Mouse (Mus musculus) heart, embryonic 15.5 days (tissue): Measurements from ENCODE around the gene Zmym3. TPM values are rescaled to one million over a fixed set of nuclear protein-coding genes. Genes with fewer than 3 reads are reported as not detected.

Experiments used
- ATAC-seq: fragments of 200-750 bp; cut with Nextera tagmentation; replicated peaks from 2 replicates; pipeline ENCODE4 v1.8.0; 2017; ENCODE audit warnings: low read depth, moderate TSS enrichment; ENCODE audit not compliant: insufficient number of reproducible peaks, insufficient read depth, low FRiP score
- H3K27ac ChIP-seq: fragments of 300-500 bp; sonication (generic); 2 replicates; pipeline ENCODE4 v1.5.1; 2015; ENCODE audit warnings: mild to moderate bottlenecking, inconsistent platforms
- H3K27me3 ChIP-seq: fragments of 300-500 bp; sonication (generic); 2 replicates; pipeline ENCODE4 v1.6.1; 2015; ENCODE audit warnings: inconsistent platforms
- H3K36me3 ChIP-seq: fragments of 300-500 bp; sonication (generic); 2 replicates; pipeline ENCODE4 v1.6.1; 2015; ENCODE audit warnings: mild to moderate bottlenecking, inconsistent platforms
- H3K4me1 ChIP-seq: fragments of 300-500 bp; sonication (generic); replicated peaks from 2 replicates; pipeline ENCODE4 v1.6.1; 2015; ENCODE audit warnings: inconsistent platforms
- H3K4me2 ChIP-seq: fragments of 300-500 bp; sonication (generic); 2 replicates; pipeline ENCODE4 v1.6.1; 2015; ENCODE audit warnings: inconsistent platforms, mild to moderate bottlenecking, moderate library complexity
- H3K4me3 ChIP-seq: fragments of 300-500 bp; sonication (generic); 2 replicates; pipeline ENCODE4 v1.5.1; 2015; ENCODE audit warnings: mild to moderate bottlenecking, inconsistent platforms
- H3K9ac ChIP-seq: fragments of 300-500 bp; sonication (generic); 2 replicates; pipeline ENCODE4 v1.6.1; 2015; ENCODE audit warnings: mild to moderate bottlenecking, inconsistent platforms
- H3K9me3 ChIP-seq: fragments of 300-500 bp; sonication (generic); replicated peaks from 2 replicates; pipeline ENCODE4 v1.6.1; 2016; ENCODE audit warnings: inconsistent platforms
- WGBS: fragments of 180-500 bp; shearing (Covaris S2); methylation state at CpG from one replicate; pipeline ENCODE4 v1.1.7; 2015; ENCODE audit warnings: mixed read lengths; 5-methylcytosine and 5-hydroxymethylcytosine counted together
- polyA plus RNA-seq: library from polyadenylated mRNA; unstranded; fragments of >200 nt; fragmentation: Nextera tagmentation; extraction: Ambion mirVana; gene quantifications from 2 replicates; pipeline ENCODE4 v1.2.1, GENCODE M21; 2015

Zmym3 gene
- polyA plus RNA-seq, 1 experiment from 2014 or later = 22.1 TPM

DNA sequence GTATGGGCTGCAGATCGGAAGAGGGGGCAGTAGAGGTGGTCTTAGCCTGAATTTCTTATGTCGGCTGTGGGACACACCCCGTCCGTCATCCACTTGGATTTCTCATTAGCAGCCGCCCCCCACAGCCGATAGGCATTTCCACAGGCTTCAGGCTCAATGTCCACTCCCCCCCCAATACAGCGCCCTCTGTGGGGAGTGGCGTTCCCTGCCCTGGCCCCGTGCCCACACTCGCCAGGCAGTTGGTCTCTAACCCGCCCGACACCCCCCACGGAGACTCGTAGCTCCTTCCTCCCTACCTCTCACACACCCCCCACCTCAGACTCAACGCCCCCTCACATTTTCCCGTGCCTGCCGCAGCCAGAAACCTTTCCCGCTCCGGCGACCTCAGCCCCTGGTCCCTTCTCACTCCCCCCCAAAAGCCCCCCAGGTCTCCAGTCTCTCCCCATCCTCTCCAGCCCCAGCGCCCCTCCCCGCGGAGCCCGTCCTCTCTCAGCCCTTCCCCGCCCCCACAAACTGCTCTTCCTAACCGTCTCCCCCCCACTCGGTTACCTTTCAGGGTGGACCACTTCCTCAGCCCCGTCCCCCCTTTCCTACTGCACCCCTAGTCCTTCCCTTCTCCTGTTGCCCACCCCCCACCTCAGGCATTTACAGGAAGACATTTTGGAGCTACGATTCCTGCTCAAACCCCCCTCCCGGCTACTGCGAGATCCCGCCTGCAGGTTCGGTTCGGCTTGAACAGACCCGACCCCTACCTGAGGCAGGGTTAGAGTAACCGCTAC lies 1.5 kb downstream of the Zmym3 start:
- peak overlapping the region; percentile 78 for H3K27ac ChIP-seq
- H3K4me2 ChIP-seq = peak overlapping the region; percentile 67
- peaks cover 11% of the 10 kb centered on the region for H3K4me1 ChIP-seq
- H3K9me3 ChIP-seq = no peaks in the 10 kb centered on the region
- 13% methylated on average over 31 of the region's 36 CpGs for WGBS
- peak overlapping the region; percentile 71 for H3K4me3 ChIP-seq
- peak overlapping the region; percentile 64 for H3K9ac ChIP-seq
- no peak for ATAC-seq
- no peaks in the 10 kb centered on the region; the same call in 1 of the 2 replicates for H3K36me3 ChIP-seq
- H3K27me3 ChIP-seq = no peaks in the 10 kb centered on the region

DNA sequence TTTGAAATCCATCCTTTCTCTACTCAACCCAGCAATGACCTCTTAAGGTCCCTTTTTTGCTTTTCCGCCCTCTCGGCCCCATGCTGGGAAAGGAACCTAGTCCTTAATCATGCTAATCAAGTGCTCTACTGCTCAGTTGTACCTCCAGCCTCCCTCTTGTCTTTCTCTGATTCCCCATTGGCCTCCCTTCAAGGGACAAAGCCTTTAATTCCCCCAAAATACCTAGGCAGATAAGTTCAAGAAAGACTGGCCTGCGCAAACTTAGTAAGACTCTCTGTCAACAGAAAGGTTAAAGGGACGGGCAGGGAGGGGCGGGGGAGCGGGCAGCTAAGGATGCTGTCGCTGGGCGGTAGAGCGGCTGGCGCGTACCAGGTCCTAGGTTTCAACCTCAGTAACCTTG lies 24.2 kb downstream of the Zmym3 start:
- Histone ChIP-seq H3K27ac (no peak overlapping the region), H3K9ac (no peak overlapping the region), H3K4me1 (no peaks in the 10 kb centered on the region), H3K36me3 (no peaks in the 10 kb centered on the region), H3K9me3 (no peaks in the 10 kb centered on the region), H3K27me3 (peaks cover 15% of the 10 kb centered on the region), H3K4me2 (no peak overlapping the region), H3K4me3 (no peak overlapping the region)
- no peak for ATAC-seq
- 16% methylated on average over 11 of the region's 11 CpGs for WGBS

GRCm38 (mm10) chrX:101394341-101394740 lies 26.3 kb downstream of the Zmym3 start:
- H3K36me3 ChIP-seq = no peaks in the 10 kb centered on the region
- H3K9ac ChIP-seq = no peak overlapping the region
- ATAC-seq = no peak
- no peaks in the 10 kb centered on the region for H3K4me1 ChIP-seq
- H3K9me3 ChIP-seq = no peaks in the 10 kb centered on the region
- no peak overlapping the region for H3K4me3 ChIP-seq
- H3K27me3 ChIP-seq = peaks cover 15% of the 10 kb centered on the region
- WGBS = 36% methylated on average over 2 of the region's 2 CpGs
- no peak overlapping the region for H3K27ac ChIP-seq
- no peak overlapping the region for H3K4me2 ChIP-seq

- Histone ChIP-seq H3K36me3 (no peaks in the 10 kb centered on the region), H3K9ac (no peak overlapping the region), H3K4me3 (no peak overlapping the region), H3K4me1 (peaks cover 7% of the 10 kb centered on the region; the same call in 1 of the 2 replicates), H3K9me3 (no peaks in the 10 kb centered on the region), H3K4me2 (no peak overlapping the region), H3K27ac (no peak overlapping the region), H3K27me3 (peaks cover 32% of the 10 kb centered on the region)
- WGBS = 60% methylated on average over 5 of the region's 5 CpGs
- no peak for ATAC-seq
These were observed 31.6 kb downstream of the Zmym3 start for GRCm38 (mm10) chrX:101388866-101389537.

DNA sequence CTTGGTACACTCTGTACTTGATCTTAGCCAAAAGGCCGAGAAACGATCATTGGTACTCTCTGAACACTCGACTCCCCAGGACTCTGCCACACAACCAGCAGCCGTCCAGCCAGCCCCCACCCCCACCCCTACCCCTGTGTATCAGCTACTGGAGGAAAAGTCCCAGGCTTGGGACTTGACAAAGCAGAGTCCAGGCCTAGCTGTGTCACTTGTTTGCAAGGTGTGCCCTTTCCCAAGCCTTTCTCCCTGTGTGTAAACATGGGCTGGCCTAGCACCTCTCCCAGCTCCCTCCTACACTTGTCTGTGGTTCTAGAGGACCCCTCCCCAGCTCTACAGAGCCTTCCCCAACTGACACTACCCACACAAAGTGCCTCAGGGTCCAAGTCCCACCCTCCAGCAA lies 34.4 kb downstream of the Zmym3 start:
- ATAC-seq = no peak
- Histone ChIP-seq H3K4me2 (no peak overlapping the region), H3K27me3 (peaks cover 52% of the 10 kb centered on the region), H3K36me3 (no peaks in the 10 kb centered on the region), H3K4me1 (peaks cover 7% of the 10 kb centered on the region; the same call in 1 of the 2 replicates), H3K4me3 (no peak overlapping the region), H3K27ac (no peak overlapping the region), H3K9ac (no peak overlapping the region), H3K9me3 (no peaks in the 10 kb centered on the region)
- 27% methylated on average over 4 of the region's 4 CpGs for WGBS

DNA sequence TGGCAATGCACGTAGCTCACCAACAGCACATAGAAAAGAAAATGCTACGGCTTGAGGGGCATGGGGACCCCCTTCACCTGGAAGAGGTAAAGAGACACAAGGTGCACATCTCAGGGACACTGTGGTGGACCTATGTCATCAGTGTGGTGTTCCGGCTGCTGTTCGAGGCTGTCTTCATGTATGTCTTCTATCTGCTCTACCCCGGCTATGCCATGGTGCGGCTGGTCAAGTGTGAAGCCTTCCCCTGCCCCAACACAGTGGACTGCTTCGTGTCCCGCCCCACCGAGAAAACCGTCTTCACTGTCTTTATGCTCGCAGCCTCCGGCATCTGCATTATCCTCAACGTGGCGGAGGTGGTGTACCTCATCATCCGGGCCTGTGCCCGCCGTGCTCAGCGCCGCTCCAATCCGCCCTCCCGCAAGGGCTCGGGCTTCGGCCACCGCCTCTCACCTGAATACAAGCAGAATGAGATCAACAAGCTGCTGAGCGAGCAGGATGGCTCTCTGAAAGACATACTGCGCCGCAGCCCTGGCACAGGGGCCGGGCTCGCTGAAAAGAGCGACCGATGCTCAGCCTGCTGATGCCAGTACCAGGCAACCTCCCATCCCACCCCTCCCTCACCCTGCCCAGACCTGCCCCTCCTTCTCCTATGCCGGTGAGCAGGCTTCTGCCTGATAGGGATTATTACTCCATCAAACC lies 36.1 kb downstream of the Zmym3 start:
- 25% methylated on average over 29 of the region's 32 CpGs for WGBS
- Histone ChIP-seq H3K27ac (no peak overlapping the region), H3K4me3 (peak overlapping the region; percentile 29), H3K36me3 (no peaks in the 10 kb centered on the region), H3K27me3 (peaks cover 52% of the 10 kb centered on the region), H3K9me3 (no peaks in the 10 kb centered on the region), H3K9ac (no peak overlapping the region), H3K4me2 (peak overlapping the region; percentile 55), H3K4me1 (peaks cover 7% of the 10 kb centered on the region; the same call in 1 of the 2 replicates)
- ATAC-seq = no peak

- Histone ChIP-seq H3K4me1 (peaks cover 7% of the 10 kb centered on the region; the same call in 1 of the 2 replicates), H3K9ac (no peak overlapping the region), H3K4me3 (no peak overlapping the region), H3K4me2 (no peak overlapping the region), H3K27ac (no peak overlapping the region), H3K36me3 (no peaks in the 10 kb centered on the region), H3K9me3 (no peaks in the 10 kb centered on the region), H3K27me3 (peaks cover 52% of the 10 kb centered on the region)
- 32% methylated on average over 18 of the region's 18 CpGs for WGBS
- no peak for ATAC-seq
These were observed 37.2 kb downstream of the Zmym3 start for GRCm38 (mm10) chrX:101383455-101383854.

GRCm38 (mm10) chrX:101379744-101380143 lies 40.9 kb downstream of the Zmym3 start:
- H3K36me3 ChIP-seq = no peaks in the 10 kb centered on the region
- no peak overlapping the region for H3K4me2 ChIP-seq
- peaks cover 27% of the 10 kb centered on the region for H3K27me3 ChIP-seq
- H3K4me1 ChIP-seq = peaks cover 6% of the 10 kb centered on the region
- H3K9ac ChIP-seq = no peak overlapping the region
- WGBS = 69% methylated on average over 1 of the region's 1 CpGs
- no peak for ATAC-seq
- no peak overlapping the region for H3K4me3 ChIP-seq
- H3K27ac ChIP-seq = no peak overlapping the region
- no peaks in the 10 kb centered on the region for H3K9me3 ChIP-seq

- Histone ChIP-seq H3K9me3 (no peaks in the 10 kb centered on the region), H3K4me1 (no peaks in the 10 kb centered on the region; the same call in 1 of the 2 replicates), H3K4me3 (no peak overlapping the region), H3K9ac (no peak overlapping the region), H3K27me3 (peaks cover under 1% of the 10 kb centered on the region; the same call in 1 of the 2 replicates), H3K4me2 (no peak overlapping the region), H3K27ac (no peak overlapping the region), H3K36me3 (no peaks in the 10 kb centered on the region)
- no peak for ATAC-seq
- 61% methylated on average over 4 of the region's 4 CpGs for WGBS
These were observed 43.6 kb downstream of the Zmym3 start for GRCm38 (mm10) chrX:101377076-101377475.

GRCm38 (mm10) chrX:101376190-101376968 lies 44.3 kb downstream of the Zmym3 start, which contains the start of gene Gjb1:
Gene Gjb1 (plus strand): TSS chrX:101376378.
- Histone ChIP-seq H3K4me2 (no peak within 1 kb of the TSS), H3K9ac (no peak within 1 kb of the TSS), H3K4me3 (no peak within 1 kb of the TSS), H3K36me3 (no peaks in the 10 kb centered on the region), H3K9me3 (no peaks in the 10 kb centered on the region), H3K27ac (no peak within 1 kb of the TSS), H3K4me1 (no peaks in the 10 kb centered on the region; the same call in 1 of the 2 replicates), H3K27me3 (no peaks in the 10 kb centered on the region)
- WGBS = 60% methylated on average over 7 of the region's 7 CpGs
- no peak for ATAC-seq
